Mouse (Mus musculus): ENCODE data around the gene Gpr4.

Gene Gpr4

DNA sequence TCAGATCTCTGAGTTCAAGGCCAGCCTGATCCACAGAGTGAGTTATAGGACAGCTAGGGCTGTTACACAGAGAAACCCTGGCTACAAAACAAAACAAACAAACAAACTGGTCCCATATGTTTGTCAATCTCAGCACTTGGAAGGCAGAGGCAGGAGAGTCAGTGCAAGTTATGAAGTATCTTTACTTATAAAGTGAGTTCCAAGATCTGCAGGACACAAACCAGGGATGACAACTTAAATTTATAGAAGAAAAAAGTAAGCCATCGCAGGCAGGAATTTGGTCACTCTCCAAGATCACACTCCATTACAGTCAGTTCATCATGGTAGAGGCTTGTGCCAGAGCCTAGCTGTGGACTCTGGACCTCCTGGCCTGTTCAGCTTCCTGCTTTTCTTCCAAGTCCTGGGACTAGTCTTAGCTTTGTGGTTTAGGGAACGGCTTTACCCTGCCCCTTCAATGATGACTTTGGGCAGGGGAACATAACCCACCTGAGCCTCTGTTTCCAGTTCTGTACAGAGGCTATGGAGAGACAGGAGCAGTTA is 17.8 kb downstream of the Gpr4 start:
- no peak for DNase-seq

DNA sequence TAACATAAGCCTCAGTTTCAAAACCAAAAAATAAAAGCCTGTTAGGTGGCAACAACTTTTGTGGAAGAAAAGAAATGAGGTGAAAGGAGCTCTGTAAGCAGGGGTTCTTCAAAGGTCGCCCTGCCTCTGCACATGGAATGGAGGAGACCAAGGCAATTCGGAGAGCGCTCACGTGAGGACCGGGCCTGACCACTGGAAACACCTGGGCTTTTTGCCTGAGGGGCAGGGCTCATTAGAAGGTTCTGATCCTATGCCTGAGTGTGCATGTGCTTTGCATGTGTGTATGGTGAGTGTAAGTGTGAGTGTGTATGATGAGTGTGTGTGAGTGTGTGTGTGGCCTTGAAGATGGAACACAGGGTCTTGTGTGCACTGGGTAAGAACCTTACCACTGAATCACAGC is 18.6 kb downstream of the Gpr4 start:
- DNase-seq, result no peak

DNA sequence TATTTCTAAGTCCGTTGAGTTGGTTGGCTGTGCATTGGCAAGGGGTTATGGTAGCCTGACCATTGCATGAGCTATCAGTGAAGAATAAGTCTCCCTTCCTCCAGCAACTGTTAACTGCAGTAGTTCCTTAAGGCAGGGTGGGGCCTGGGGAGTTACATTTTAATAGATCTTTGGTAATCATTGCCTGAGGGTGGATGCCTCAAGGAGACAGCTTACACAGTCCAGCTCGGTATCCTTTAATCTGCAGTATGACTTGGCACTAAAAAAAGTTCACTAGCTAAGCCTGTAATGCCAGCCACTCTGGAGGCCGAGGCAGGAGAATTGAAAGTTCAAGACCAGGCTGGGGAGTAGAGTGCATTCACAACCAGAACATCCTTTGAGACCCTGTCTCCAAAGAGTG is 19.5 kb downstream of the Gpr4 start:
- no peak for DNase-seq

DNA sequence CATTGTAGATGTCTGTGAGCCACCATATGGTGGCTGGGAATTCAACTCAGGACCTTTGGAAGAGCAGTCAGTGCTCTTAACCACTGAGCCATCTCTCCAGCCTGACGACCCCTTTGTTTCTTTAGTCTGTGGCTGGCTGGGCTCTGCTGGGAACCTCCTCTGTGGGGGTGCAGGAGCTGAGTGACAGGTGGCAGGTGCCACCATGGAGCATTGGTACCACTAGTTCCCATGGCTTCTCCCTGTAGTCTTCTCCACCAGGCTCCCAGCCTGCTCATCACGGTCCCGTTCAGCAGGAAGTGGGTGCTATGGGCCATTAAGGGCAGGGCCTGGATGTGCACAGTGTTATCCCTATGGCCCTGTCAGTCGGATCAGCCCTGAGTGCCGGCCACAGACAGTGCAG is 22.3 kb downstream of the Gpr4 start:
- no peak for DNase-seq

DNA sequence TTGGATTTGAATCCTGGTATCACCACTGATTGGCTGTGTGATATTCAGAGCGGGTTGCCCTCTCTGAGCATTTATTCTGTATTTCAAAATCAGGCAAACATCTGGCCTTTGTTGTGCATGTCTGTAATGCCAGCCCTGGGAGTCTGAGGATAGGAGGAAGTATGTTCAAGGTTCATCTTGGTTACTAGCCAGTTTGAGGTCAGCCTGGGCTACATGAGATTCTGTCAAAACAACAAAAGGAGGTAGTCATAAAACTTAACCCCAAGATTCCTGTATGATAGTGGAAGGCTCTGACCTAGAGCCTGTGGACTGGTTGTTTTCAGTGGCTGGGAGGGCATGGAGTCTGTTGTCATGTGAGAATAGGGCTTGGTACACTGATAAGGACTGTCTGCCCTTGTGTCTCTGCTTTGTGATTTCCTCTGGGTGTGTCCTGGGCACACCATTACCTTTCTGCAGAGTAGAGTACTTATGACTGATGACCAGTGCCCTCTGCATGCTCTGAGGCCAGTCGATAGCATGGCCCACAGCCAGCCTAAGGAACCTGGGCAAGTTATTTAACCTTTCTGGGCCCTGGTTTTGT is 22.8 kb downstream of the Gpr4 start:
- no peak for DNase-seq

DNA sequence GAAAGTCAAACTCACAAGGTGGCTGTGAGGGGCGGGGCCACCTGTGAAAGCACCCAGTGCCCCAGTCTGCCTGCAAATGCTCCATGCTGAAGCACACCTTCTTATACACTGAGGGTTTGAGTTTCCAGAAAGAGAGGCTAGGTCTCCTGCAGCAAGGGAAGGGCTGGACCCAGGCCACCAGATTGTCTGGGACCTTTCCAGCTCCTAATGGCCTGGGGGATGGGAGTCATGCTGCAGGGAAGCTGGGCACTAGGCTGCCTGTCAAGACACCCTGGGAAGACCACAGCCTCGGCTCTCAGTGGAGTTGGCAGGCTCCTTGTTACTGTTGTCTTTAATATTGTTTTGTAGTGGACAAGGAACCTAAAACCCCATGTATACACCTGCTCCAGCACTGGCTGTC is 24.1 kb downstream of the Gpr4 start:
- no peak for DNase-seq

DNA sequence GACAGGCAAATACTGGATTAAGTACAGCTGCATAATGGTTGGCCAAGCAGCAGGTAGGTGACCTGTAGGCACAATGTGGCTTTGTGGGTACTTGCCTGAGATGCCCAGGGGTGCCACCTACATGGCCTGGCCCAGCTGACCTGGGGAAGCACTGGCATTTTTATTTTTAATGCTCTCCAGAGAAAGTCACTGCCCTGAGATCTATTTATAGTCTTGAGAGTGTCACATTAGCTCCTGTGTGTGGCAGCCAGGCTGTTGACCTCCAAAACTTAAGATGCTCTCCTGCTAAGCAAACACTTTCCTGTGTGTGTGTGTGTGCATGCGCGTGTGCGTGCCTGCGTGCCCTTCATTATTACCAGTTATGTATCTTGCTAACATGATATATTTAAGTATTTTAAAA is 26.0 kb downstream of the Gpr4 start:
- peak; percentile 13 for DNase-seq

DNA sequence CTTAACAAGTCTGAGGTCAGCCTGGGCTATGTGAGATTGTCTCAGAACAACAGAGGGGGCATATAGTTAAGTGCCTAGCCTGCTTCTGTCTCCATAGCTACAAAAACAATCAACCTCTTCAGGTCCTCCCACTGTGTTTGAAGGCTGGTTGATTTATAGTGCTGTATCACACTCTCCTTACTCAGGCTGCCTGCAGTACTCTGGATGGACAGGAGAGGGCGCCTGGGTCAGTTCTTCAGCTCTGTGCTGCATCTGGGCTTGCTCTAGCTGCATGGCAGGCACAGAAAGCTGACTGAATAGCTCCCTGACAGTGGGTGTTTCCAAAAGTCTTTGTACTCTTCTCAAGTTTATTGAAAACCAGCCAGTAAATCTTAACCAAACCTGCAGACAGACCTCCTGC is 27.1 kb downstream of the Gpr4 start:
- peak; percentile 95 for DNase-seq

DNA sequence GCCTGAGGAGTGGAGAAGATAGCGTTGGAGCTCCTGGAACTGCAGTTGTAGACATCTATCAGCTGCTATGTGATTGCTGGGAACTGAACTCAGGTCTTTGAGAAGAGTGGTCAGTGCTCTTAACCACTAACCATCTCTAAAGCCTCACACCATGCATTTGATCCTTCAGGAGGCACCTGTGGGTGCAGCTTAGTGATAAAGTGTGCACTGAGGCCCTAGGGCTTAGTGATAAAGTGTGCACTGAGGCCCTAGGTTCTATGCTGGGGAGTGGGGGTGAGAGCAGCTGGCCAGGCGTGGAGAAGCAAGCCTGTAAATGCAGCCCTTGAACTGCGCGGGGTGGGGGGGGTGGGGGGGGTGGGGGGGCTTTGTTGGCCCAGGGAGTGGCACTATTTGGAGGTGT is 27.6 kb downstream of the Gpr4 start:
- no peak for DNase-seq

DNA sequence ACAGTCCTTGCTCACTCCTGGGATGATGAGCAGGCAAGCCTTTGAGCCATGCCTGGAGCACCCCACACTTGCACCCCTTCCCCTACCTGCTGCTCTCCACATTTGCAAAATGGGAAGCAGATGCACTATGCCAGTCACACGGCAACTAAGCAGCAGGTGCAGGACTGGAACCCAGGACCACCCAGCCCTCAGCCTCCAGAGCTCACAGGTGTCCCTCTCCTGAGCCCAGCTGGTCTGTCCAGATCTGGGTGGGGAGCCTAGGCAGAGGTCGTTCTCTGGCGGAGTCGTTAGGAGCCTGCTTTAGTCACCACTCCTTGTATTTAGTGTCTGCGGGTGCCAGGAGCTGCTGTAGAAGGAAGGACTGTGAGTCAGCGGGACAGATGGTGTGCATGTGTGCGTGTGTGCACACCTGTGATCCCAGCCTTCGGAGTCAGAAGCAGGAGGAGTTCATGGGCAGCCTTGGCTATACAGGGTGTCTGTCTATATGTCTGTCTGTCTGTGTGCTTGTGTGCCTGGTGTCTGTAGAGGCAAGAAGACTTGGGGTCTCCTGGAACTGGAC is 28.6 kb downstream of the Gpr4 start:
- no peak for DNase-seq

DNA sequence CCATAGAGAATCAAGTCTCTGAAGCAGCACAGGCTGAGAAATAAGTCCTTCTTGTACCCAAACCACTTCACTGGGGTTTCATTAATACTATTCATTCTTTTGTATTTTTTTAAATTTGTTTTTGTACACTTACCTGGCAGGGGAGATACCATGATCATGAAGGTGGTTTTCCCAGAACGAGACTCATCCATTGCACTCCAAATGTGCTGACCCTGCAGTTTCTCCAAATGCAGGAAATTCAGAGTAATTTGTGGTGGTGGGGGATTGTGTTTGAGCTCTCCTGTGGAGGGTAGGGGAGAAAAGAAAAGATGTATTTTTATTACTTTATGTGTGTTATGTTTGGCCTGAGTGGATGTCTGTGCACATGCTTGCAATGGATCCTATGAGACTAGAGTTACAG is 29.7 kb downstream of the Gpr4 start:
- no peak for DNase-seq

DNA sequence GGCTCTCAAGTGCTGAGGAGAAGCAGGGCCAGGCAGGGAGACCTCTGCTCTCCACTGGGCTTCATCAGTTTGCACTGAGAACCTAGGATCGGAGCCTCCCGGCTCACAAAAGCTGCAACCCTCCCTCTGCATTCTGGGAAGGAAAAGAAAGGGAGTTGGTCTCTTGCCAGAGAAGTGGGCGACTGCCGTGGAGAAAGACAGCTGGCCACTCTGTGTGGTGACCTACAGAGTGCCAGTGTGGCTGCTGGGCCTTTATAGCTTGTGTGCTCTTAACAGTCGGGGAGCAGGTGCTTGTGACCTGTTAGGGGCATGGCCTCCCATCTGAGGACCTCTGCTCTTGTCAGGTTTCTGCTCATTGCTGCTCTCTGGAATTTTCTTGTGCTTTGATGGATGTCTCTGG is 31.5 kb downstream of the Gpr4 start:
- no peak for DNase-seq

DNA sequence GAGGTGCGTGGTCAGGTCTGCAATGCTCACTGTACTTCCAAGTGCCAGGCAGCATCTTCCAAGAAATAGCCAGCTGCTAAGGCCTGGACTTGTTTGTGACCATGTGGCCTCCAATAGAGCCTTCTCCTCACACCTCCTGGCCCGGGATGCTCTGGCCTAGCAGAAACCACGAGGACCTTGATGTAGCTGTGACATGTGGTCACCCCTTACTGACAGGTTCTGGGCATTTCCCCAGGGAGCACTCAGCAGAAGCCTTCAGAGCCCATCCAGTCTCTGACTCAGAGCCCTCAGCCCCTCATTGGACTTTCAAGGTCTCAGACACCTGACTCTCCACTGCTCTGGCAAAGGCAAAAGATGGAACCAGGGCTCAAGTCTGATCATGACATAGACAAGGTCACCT is 32.7 kb downstream of the Gpr4 start:
- no peak for DNase-seq

DNA sequence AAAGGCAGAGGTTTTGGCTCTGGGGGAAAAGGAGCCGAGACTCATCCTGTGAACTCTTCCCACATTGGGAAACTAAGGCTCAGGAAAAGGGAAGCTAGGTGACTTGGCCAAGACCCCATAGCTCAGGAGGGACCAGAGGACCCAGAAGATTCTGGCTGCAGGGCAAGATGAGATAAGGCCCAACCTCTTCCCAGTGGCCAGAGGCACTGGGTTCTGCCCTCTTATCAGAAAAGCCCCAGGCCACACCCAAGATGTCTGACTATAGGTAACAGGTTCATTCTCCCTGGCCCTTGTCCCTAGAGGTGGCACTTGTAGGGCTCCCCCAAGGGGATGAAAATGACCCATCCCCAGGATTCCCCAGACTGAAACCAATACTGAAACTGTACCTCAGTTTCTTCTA is 34.5 kb downstream of the Gpr4 start:
- no peak for DNase-seq

DNA sequence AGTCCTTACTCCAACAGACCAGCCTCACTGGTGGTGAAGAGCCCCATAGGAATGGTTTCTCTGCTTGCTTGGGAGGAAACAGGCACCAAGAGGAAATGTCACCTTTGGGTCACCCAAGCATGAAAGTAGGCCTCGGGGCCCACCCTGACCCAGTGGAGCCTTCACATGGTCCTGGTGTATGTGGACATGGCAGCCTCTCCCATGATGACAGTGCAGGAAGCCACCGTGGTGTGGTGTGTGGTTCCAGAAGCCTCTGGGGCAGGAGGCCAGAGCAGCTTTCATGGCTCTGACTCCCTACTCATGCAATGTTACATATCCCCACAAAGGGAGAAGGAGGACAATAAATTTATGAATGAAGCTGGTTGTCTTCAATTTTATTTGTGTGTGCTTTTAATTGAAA is 35.2 kb downstream of the Gpr4 start:
- no peak for DNase-seq

DNA sequence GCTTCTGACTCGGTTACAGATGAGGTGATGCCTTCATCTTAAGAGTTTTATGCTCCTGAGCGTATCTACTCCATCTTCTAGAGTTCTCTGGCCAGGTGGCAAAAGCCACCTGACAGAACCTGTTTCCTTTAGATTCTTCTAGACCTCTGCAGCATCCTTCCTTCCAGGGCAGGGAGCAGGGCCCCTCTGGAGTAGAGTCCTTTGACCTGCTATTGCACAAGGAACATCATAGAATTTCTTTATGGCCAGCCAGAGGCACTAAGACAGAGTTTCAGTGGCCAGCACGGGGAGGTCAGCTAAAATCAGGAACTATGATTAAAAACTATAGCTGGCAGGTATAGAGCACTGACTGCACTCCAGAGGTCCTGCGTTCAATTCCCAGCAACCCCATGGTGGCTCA is 39.7 kb downstream of the Gpr4 start:
- no peak for DNase-seq

DNA sequence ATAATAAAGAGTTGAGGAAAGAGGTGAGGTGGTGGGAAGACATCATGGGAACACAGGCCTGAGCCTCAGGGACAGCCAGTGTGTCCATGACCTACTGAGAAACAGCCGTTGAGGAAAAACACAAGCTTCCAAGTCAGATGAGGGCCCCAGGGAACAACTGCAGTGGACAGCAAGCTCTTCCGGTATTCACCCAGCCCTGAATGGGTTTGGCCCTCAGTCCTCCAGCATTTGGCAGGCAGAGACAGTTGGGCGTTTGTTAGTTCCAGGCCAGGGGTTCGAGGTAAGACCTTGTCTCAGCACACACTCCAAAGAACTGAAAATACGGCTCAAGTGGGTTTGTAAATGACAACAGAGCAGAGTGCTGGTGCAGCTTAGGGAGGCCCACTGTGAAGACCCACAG is 41.1 kb downstream of the Gpr4 start:
- DNase-seq, result no peak

DNA sequence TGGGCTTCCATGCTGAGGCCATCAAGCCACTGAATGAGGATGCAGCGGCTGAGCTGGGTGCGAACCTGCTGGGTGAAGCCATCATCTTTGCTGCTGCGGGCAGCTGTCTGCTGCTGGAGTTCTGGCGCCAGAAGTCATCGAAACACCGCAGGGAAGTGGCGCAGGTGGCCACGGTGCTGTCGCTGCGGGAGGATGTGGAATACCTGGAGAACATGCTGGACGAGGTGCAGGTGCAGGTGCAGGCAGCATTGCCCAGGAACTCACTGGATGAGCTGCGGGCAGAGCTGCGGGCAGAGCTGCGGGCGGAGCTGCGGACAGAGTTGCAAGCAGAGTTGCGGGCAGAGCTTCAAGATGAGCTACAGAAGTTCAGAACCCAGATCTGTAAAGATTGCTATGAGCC is 43.1 kb downstream of the Gpr4 start:
- no peak for DNase-seq

DNA sequence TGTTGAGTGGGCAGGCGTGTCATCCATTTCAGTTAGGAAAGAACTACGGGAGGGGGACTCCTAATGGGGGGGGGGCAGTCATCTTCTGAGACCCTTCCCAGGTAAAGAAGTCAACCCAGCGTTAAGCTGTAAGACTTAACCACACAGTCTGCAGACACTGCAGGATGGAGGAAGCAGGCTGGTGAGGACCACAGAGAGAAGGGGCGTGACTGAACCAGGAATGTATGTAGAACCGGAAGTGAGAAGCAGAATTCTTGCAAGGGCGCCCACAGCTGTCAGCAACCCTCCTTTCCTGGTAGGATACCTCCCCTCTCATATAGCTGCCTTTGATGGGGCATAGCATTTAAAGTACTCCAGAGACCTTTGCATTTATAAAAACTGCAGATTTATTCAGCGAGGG is 44.2 kb downstream of the Gpr4 start:
- DNase-seq, result no peak

DNA sequence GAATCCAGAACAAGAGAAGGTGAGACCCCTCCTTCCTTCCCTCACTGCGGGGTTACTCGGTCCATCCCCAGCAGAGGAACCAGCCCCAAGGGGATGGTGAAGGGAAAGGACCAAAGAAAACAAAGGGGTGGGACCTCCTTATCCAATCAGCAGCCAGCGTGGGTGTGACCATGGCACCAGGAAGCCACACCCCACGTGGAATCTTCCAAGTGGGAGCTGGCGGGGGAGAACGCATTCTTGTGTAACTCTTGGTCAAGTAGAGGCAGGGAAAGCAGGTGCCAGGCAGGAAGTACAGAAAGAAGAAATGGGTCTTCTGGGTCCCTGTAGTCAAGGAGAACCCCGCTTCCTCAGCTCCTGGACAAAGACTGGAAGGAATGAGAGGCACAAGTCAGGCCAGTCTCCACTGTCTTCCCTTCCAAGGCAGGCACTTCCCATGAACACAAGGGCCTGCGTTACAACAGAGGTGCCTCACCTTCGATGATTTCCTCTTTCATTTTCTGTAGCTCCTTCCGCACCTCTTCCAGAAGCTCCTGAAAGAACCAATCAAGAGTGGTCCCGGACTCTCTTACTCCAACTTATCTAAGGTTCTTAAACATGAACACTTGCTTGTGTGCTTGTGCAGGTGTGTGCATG is 45.2 kb downstream of the Gpr4 start:
- peak; percentile 82 for DNase-seq

DNA sequence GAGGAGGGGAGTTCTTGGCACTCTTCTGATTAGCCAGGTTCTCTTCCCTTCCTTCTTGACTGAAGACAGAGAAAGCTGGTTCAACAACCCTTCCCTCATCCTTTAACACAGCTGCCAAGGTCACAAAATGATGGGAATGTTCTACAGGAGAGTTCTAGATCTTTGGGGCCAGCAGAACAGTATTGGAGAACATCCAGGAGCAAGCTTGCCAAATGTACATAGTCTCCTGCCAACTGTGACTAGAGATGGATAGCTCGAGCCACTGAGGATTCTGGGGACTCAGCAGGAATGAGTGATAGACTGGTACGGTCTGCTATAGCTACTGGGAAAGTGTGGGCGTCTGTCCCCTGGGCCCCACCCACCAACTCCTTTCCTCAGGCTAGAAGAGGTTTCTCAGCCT is 46.0 kb downstream of the Gpr4 start:
- DNase-seq, result no peak

DNA sequence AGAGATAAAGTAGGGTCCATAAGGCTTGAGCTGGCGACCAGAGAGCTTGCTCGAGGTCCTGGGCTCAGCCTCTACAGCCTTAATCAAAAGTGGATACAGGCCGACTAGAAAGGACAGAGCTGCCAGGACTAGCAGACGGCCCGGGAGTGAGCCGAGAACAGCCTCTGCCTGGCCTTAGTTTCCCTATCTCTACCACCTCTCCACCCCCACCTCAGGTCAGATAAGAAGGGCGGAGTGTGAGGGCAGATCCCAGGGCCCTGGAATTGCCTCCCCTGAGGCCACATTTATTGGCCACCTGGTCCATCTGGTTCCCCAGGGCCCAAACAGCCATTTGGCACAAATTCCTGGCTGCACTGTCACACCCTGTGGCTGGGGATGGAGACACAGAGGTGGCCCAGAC is 52.8 kb downstream of the Gpr4 start:
- no peak for DNase-seq

DNA sequence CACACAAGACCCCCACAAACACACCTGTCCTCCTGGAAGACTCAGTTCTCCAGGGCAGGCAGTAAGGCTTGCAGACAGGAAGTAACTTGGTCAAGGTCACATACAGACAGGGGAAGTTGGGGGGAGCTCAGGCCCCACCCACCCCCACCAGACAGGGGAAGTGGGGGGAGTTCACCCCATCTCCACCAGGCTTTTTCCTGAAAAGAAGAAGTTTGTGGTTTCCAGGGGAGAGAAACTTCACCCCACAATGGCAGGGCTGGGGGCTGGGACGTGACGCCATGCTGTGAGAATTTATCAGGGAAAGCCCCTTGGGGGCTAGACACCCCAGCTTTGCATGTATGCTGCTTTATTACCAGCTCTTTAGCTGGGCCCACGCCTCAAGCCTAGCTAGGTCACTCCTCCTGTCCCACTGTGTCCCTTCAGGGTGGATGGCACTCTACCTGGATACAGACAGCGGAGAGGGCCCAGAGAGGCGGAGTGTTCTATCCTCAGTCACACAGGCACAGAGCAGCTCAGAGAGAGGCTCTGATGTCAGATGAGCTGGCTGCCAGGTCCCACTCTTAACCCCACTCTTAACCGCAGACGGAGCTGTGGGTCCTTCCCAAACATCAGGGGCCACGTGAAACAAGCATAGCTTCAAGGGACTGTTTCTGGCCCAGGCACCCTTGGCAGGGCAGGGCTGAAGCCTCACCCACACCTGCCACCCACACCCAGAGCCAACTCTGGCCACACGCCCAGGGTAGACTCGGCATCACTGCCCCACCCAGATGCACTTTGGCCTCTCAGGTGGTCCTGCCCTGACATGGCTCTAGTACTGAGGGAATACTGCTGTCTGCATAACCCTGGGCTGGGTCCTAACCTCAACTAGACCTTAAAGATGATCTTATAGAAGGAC is 53.8 kb downstream of the Gpr4 start:
- peak; percentile 29 for DNase-seq

DNA sequence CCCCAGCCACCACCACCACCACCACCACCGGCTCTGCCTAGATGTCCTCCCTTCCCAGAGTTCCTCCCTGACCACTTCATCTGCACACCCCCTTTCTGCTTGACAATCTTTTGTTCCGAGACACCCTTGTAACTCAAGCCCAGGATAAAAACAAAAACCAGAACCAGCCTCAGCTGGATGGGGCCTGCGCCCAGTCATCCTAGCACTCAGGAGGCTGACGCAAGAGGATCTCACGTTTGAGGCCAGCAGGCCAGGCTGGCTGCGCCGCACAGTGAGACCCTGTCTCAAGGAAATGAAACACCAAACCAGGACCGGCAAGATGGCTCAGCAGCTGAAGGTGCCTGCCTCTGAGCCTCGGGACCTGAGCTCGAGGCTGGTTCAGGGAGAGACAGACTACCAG is 54.7 kb downstream of the Gpr4 start:
- peak; percentile 46 for DNase-seq

All from lung, postnatal 14 days (tissue).